Mouse (Mus musculus) lung, adult 18-20 months (tissue): ENCODE data around the gene Slc28a2.
"Not testable (repeated sequence)": the region's sequence is repeated elsewhere in the genome, so short reads cannot be mapped to it uniquely, and the experiment has no call there.

Experiments
- DNase-seq, 2 experiments: peaks; one replicate each; pipeline ENCODE4 v3.0.0; 2022; ENCODE audit warnings: mixed read lengths in 2 of 2

Gene Slc28a2

DNA sequence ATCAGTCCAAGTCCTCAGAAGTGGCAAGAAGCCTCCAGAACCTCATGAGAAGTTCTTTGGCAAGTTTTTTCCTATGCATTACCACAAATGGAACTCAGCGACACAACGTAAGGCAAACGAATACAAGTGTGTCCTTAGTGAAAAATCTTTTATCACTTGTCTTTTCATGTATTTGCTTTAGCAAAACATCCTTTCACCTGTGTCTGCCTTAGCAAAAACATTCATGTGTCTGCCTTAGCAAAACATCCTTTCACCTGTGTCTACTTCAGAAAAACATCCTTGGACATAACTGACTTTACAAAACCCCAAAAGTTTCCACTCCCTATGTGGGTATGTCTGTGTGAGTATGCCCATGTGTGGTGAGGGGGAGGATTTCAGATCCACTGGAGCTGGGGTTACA lies 42.9 kb downstream of the Slc28a2 start:
- DNase-seq = no peak

DNA sequence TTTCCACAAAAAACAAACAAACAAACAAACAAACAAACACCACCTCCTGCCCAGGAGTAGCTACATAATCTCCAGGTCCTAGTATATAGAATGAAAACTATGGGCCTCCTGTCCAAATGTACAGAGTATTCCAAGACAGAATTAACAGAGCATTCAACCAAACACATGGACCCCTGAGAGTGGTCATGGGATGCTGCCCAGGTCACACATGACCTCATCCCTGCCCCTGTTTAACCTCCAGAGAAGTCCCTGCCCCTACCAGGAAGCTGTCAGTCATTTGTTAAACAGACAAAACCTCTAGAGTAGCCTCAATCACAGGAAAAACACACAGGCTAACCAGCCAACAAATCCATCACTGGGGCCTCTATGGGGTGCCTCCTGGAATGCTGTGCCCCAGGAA lies 50.3 kb downstream of the Slc28a2 start:
- DNase-seq = no peak

DNA sequence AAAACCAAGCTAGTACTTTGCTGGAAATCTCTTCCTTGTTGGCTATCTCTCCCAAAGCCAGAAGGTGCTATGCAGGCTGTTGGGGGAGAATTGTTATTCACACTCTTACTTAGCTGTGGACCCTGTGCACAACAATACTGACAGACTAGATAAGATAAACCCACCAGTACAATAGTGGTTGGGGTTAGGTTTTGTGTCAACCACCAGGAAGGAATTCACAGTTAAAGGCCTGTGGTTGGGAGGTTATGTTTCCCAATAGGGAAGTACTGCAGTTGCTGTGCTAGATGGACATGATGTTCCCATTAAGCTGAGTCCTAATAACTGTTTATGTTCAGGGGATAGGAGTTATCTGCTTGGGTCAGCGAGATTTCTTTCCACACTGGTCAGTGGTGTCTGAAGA lies 57.5 kb downstream of the Slc28a2 start:
- DNase-seq = not testable (repeated sequence)

DNA sequence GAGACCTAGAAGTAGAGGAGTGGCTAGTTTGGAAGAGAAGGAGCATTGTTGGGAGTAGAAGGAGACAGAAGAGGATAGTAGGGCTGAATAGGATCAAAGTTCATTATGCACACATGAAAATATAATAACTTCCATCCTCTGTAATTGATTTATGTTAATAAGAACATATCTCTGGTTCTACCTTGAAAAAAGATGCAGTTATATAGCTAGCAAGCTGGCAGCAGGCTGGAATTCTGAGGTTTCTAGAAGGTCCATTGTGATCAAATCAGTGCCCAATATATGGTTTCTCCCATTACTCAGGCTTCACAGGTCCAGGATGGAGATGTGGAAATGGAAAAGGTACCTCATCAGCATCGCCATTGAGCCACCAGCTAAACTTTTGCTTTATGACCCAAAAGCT lies 58.4 kb downstream of the Slc28a2 start, which contains the start of gene Gm14085:
Gm14085 (plus strand) TSS at position 301 of the 400 bp plus-strand sequence.
- no peak for DNase-seq

DNA sequence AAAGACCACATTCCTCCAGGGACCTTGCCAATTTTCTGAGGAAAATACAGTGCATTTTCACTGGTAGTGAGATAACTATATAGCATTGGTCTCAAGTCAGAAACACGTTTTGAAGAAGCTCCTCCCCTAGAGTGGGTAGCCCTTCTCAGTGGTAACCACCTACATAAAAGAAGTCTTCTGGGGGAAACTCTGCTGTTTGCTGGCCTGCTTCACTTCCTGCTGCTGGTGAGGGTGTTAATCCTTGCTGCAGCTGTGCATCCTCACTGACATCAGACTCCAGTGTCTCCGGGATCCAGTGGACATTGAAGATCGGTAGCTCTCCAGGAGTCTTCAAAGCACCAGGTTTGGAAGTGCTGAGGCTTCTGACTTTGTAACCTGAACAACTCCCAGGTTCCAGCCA lies 59.4 kb downstream of the Slc28a2 start:
- not testable (repeated sequence) for DNase-seq

DNA sequence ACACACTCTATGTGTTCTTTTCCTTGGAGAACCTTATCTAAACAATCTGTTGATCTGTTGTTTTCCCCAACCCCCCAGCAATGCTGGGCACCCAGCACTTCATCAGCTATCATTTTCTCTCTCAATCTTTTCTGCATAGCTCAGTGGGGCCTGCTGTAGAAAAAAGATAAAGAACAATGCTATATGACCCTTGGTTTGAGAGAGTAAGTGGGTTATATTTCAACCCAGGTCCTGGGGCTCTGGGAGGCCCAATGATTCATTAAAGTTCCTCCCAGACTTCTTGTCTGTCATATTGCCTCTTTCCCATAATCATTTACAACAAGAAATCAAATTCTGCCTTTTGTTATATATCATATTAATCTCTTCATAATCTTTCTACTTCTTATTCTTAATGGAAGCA lies 59.8 kb downstream of the Slc28a2 start:
- DNase-seq = not testable (repeated sequence)

DNA sequence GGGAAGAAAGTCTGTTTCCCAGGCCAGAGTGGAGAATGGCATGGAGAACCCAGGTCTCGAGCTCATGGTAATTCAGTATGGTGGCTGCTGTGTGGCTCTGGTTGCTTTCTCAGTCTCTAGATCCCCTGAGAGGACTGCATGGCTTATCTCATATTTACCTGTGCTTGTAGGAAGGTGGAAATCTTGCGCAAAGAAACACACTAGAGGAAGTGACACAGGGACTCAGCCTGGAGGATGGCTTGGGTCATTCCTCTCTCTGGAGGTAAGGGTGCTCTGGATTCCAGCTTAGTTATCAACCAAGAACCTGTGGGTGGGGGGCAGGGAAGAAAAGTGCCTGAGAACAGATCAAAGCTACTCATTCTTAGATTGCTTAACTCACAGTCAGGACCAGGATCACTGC lies 60.4 kb downstream of the Slc28a2 start:
- no peak for DNase-seq
